Mouse (Mus musculus) brain, embryonic 14.5 days (tissue): ENCODE data around the gene Ugt1a1. TPM values are rescaled to one million over a fixed set of nuclear protein-coding genes. Genes with fewer than 3 reads are reported as not detected.

Experiments
- DNase-seq: peaks from one replicate; pipeline ENCODE4 v3.0.0-alpha.2; 2011; ENCODE audit warnings: low read depth
- CTCF ChIP-seq: fragments of 200-500 bp; IDR thresholded peaks from 2 replicates; pipeline ENCODE4 v1.5.1; 2012; ENCODE audit warnings: inconsistent platforms, mild to moderate bottlenecking, moderate library complexity, borderline replicate concordance; ENCODE audit not compliant: insufficient read depth, insufficient read length; ENCODE audit errors: extremely low read depth
- POLR2A ChIP-seq: fragments of 200-500 bp; IDR thresholded peaks from 2 replicates; pipeline ENCODE4 v1.6.1; 2012; ENCODE audit warnings: mild to moderate bottlenecking, inconsistent platforms, borderline replicate concordance; ENCODE audit not compliant: poor library complexity, insufficient read depth, insufficient read length, severe bottlenecking; ENCODE audit errors: extremely low read depth
- polyA plus RNA-seq: library from polyadenylated mRNA; depleted of rRNA; stranded (reverse); fragments of >200 nt; gene quantifications from 2 replicates; pipeline ENCODE4 v1.2.3, GENCODE M21; 2012; rRNA removed

The Ugt1a1 gene
- polyA plus RNA-seq, 1 experiment, result 0.14 TPM

DNA sequence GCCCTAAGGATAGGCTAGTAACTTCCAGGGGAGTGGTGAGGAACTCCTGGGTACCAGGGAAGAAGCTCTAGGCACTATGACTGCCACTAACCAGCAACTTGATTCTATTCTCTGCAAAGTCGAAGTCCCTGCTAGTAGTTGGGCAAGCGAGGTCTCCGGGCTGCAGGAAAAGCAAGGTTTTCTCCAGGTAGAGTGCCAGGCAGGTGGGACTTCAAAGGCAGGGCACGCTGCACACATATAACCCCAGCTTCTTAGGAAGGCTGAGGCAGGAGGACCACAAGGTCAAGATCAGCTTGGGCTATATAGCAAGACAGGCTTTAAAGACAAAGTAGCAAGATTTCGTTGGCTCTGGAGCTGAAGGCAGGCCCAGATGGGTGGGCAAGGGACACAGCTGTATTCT, 52.0 kb downstream of the Ugt1a1 start:
- DNase-seq, result no peak
- TF ChIP-seq POLR2A (no peak), CTCF (no peak)

DNA sequence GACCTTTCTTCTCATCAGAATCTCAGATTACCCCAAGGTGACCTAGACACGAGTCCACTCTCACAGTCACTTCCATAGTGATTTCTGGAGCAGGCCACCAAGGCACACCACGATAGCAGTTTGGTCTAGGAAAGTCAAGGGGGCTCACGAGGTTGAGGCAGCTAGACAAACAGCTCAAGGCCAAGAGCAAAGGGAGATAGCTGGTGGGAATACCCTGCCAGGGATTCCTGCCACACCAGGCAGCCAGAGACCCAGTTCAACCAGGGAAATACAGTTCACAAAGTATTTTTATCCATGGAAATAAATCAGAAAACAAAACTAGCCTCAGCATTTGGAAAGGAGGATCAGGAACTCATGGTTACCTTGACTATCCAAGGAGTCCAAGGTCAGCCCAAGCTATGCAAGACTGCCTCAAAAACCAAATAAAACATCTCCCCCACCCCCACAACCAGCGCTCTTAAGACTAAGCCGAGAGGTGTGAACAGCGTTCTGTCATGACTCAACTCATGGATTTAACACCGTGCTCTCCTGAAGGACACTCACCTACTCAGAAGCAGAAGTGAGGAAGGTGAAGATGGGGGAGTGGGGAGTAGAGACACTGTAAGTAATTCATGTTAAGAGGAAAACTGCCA, 52.6 kb downstream of the Ugt1a1 start:
- DNase-seq, result no peak
- TF ChIP-seq POLR2A (no peak), CTCF (no peak)

DNA sequence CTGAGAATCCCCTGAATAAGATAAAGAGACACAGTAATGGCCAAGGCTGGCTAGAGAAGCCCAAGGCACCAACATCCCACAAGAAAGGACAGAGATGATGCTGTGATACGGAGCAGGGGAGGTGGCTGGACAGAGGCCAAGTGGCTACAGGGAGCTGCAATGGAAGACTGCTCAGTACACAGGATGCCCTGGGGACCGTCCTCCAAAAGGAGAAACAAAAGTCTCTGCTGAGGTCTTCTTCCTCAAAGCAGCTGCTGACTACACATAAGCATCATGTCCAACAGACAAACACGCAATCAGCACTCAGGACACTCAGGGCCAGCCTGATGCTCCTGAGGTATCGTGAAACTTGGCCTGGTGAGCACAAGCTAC, 53.1 kb downstream of the Ugt1a1 start:
- no peak for TF ChIP-seq CTCF
- TF ChIP-seq POLR2A, result no peak
- no peak for DNase-seq

DNA sequence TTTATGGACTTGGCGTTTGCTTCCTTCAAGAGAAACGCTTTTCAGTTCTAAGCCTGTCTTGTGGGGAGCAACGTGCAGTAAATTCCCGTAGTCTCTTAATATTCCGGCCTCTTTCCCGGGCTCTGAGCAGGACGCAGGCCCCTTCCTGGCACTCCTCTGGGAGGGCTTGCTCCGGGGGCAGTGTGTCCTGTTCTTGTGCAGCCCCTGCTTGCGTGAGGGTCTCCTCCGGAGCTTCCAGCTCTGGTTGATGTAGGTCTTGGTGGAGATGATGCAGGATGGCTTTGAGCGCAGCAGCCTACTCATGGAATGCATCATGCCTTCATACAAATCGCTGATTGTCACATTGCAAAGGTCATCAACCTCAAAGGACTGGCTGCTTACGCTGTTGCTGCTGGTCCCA, 54.4 kb downstream of the Ugt1a1 start:
- no peak for DNase-seq
- TF ChIP-seq CTCF, result no peak
- no peak for TF ChIP-seq POLR2A

DNA sequence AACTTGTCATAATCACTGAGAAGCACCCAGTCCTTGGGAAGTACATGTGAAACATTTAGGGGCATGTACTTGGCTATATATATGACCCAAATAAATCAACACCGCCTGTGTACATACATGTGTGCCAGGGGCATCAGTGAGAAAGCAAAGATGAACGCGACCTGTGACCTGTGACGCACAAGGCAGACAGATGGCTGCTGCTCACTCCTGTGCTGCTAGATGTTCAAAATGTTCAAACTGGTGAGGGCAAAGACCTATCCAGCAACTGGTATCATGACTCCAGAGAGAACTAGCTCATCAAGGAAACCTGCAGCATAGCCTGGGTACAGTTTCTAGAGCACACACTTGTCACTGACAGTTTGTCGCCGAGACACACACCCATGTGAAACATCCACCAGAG, 55.7 kb downstream of the Ugt1a1 start:
- TF ChIP-seq CTCF (no peak), POLR2A (no peak)
- no peak for DNase-seq

DNA sequence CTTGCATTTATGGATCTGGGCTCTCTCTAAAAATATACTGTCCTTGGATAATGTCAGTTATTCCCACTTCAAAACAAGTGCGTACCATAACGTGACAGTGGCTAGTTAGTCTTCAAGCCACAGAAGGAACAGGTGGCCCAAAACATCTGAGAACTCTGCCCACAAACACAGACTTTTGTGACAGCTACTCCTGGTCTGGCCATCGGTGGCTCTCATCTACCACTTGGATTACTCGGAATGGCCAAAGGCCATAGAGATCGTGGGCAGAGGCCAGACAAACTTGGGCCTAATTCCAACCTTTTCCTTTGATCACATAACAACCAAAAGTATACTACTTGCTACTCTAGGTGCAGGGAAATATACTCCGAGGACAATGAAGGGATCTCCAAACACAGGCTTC, 56.3 kb downstream of the Ugt1a1 start:
- TF ChIP-seq POLR2A (no peak), CTCF (no peak)

More for the DNA sequence above, 56.3 kb downstream of the Ugt1a1 start:
- DNase-seq, result no peak

Other genes with a start within 250 kb of the Ugt1a1 start
- gene Usp40, start 203.4 kb upstream of the Ugt1a1 start, polyA plus RNA-seq, result 21.4 and 23.5 TPM in 2 replicates
- not detected in 2 replicates for gene Ugt1a10, start 156.6 kb upstream of the Ugt1a1 start, polyA plus RNA-seq
- gene Ugt1a9, start 141.2 kb upstream of the Ugt1a1 start, polyA plus RNA-seq, result not detected in 2 replicates
- gene Ugt1a8, start 124.1 kb upstream of the Ugt1a1 start, polyA plus RNA-seq, result not detected in 2 replicates
- 0.72 and 0.81 TPM in 2 replicates for gene Ugt1a7c, start 116.9 kb upstream of the Ugt1a1 start, polyA plus RNA-seq
- gene Ugt1a6b, start 108.7 kb upstream of the Ugt1a1 start, polyA plus RNA-seq, result 0.92 and 1.8 TPM in 2 replicates
- 1.5 and 2.0 TPM in 2 replicates for gene Ugt1a6a, start 77.2 kb upstream of the Ugt1a1 start, polyA plus RNA-seq
- 0.04 TPM in 1 of 2 replicates, not detected in the other for gene Ugt1a5, start 45.9 kb upstream of the Ugt1a1 start, polyA plus RNA-seq
- 0.05 TPM in 1 of 2 replicates, not detected in the other for gene Ugt1a2, start 11.4 kb upstream of the Ugt1a1 start, polyA plus RNA-seq
- gene Dnajb3, start 6.2 kb upstream of the Ugt1a1 start, polyA plus RNA-seq, result 9.8 and 12.6 TPM in 2 replicates
- gene Mroh2a, start 15.0 kb downstream of the Ugt1a1 start, polyA plus RNA-seq, result 0.04 and 0.14 TPM in 2 replicates
- gene Hjurp, start 65.7 kb downstream of the Ugt1a1 start, polyA plus RNA-seq, result 140 and 179 TPM in 2 replicates
- 0.10 TPM in 2 replicates for gene Trpm8, start 65.7 kb downstream of the Ugt1a1 start, polyA plus RNA-seq
- gene Spp2, start 195.0 kb downstream of the Ugt1a1 start, polyA plus RNA-seq, result 0.42 and 0.54 TPM in 2 replicates